Mouse (Mus musculus) brain, embryonic 14.5 days (tissue): Measurements from ENCODE around the gene Fat2. TPM values are rescaled to one million over a fixed set of nuclear protein-coding genes. Genes with fewer than 3 reads are reported as not detected.

Experiments
- DNase-seq: peaks from one replicate; pipeline ENCODE4 v3.0.0-alpha.2; 2011; ENCODE audit warnings: low read depth
- CTCF ChIP-seq: fragments of 200-500 bp; IDR thresholded peaks from 2 replicates; pipeline ENCODE4 v1.5.1; 2012; ENCODE audit warnings: inconsistent platforms, mild to moderate bottlenecking, moderate library complexity, borderline replicate concordance; ENCODE audit not compliant: insufficient read depth, insufficient read length; ENCODE audit errors: extremely low read depth
- POLR2A ChIP-seq: fragments of 200-500 bp; IDR thresholded peaks from 2 replicates; pipeline ENCODE4 v1.6.1; 2012; ENCODE audit warnings: mild to moderate bottlenecking, inconsistent platforms, borderline replicate concordance; ENCODE audit not compliant: poor library complexity, insufficient read depth, insufficient read length, severe bottlenecking; ENCODE audit errors: extremely low read depth
- polyA plus RNA-seq: library from polyadenylated mRNA; depleted of rRNA; stranded (reverse); fragments of >200 nt; gene quantifications from 2 replicates; pipeline ENCODE4 v1.2.3, GENCODE M21; 2012

Gene Fat2
- polyA plus RNA-seq, 1 experiment = 0.51 TPM

- no peak for DNase-seq
- TF ChIP-seq CTCF = no peak
- no peak for TF ChIP-seq POLR2A
These were observed 115.1 kb downstream of the Fat2 start for GRCm38 (mm10) chr11:55221306-55221705.

DNA sequence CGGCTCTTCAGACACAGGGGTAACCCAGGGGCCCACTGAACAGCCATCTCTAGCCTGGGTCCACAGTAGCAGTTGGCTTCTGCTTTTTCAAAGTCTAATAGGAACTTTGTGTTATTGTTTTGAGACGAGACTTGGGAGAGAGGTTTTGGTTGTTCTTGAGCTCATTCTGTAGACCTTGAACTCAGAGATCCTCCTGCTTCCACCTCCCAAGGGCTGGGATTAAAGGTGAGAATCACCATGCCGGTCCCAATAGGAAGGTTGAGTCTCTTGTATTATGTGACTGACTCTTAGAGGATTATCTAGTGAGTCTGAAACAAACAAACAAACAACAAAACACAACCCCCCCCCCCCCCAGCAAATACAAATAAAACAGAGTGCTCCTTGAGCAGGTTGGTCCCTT is 117.9 kb downstream of the Fat2 start:
- no peak for DNase-seq
- TF ChIP-seq CTCF (no peak), POLR2A (no peak)

- TF ChIP-seq POLR2A (no peak), CTCF (no peak)
- no peak for DNase-seq
These were observed 118.5 kb downstream of the Fat2 start for GRCm38 (mm10) chr11:55217880-55218279.

DNA sequence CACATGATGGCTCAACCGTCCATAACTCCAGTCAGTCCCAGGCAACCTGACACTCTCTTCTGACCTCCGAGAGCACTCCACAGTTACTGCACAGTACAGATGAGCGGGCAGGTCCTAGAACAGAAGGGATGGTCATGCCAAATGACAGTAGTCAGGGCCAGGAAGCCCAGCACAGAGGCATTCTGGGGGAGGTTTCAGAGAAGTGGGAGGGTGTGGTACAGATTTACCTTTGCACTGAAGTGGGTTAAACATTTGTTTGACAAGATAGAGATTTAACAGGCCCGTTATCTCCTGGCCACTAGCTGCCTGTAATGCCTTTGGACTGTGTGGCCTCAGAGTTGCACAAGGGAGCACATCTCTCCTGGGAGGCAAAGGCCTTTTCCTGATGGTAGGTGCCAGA is 118.9 kb downstream of the Fat2 start:
- DNase-seq = no peak

GRCm38 (mm10) chr11:55216830-55217229 is 119.5 kb downstream of the Fat2 start:
- TF ChIP-seq POLR2A (no peak), CTCF (no peak)

More for the DNA sequence above, 118.9 kb downstream of the Fat2 start:
- TF ChIP-seq POLR2A = no peak
- no peak for TF ChIP-seq CTCF

GRCm38 (mm10) chr11:55216061-55216460 is 120.3 kb downstream of the Fat2 start:
- TF ChIP-seq POLR2A = no peak
- no peak for TF ChIP-seq CTCF
- DNase-seq = no peak

More at GRCm38 (mm10) chr11:55216830-55217229, 119.5 kb downstream of the Fat2 start:
- DNase-seq = no peak

- no peak for TF ChIP-seq POLR2A
- TF ChIP-seq CTCF = no peak
- no peak for DNase-seq
These were observed 121.4 kb downstream of the Fat2 start for GRCm38 (mm10) chr11:55214978-55215377.

GRCm38 (mm10) chr11:55214161-55214560 is 122.2 kb downstream of the Fat2 start:
- no peak for TF ChIP-seq CTCF
- TF ChIP-seq POLR2A = no peak
- peak; percentile 5 for DNase-seq

DNA sequence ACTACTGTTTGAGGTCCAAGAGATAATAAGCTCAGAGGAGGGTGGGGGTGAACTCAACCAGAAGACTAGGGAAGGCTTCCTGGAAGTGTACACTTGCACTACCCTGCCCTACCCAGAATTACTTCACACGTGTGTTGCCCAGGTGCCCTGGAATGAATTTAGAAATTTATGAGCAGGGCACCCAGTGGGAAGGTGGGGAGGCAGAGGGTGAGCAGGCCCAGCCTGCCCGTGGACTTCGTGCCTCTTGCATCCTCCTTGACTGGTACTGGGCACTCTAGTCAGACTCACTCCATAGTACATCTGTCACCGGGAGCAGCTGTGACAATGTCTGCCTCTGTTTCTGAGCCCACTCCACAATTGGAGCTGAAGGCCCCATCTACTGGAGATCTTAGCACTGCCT is 122.8 kb downstream of the Fat2 start:
- no peak for DNase-seq

DNA sequence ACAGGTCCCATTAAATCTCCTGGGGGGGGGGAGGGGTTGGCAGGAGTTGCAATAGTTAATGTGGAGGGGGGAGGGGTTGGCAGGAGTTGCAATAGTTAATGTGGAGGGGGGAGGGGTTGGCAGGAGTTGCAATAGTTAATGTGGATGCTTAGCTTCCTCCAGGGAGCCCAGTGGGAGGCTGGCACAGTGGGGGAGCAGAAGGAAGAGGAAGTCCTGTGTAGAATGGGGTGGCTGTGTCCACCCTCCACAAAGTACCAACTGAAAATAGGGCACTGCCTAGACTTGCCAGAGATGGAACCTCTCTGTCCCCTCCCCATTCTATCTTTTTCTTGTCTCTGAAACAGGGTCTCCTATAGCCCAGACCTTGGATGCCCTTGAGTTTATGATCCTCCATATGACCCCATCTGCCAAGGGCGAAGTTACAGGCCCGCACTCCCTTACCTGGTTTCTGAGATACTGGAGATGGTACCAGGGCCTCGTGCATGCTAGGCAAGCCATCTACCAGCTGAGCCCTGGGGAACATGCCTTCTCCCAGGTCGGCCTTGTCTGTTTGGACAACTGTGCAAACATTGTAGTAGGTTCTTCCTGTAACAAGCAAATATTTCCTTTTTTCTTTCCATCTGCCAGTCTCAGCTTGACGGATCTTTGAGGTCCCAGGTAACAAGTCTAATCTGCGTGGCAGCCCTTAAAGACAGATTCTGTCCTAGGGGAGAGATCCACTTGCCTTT is 126.6 kb downstream of the Fat2 start:
- TF ChIP-seq POLR2A = no peak
- TF ChIP-seq CTCF = no peak
- no peak for DNase-seq

More for the DNA sequence above, 122.8 kb downstream of the Fat2 start:
- no peak for TF ChIP-seq CTCF
- no peak for TF ChIP-seq POLR2A

GRCm38 (mm10) chr11:55209032-55209431 is 127.3 kb downstream of the Fat2 start:
- no peak for TF ChIP-seq POLR2A
- TF ChIP-seq CTCF = no peak
- DNase-seq = no peak

GRCm38 (mm10) chr11:55208001-55208690 is 128.2 kb downstream of the Fat2 start:
- DNase-seq = no peak
- TF ChIP-seq CTCF (no peak), POLR2A (no peak)

- DNase-seq = peak; percentile 35
- no peak for TF ChIP-seq CTCF
- no peak for TF ChIP-seq POLR2A
These were observed 131.8 kb downstream of the Fat2 start for GRCm38 (mm10) chr11:55204602-55205001.
